Mouse (Mus musculus) midbrain, embryonic 11.5 days (tissue): ENCODE data around the gene Rhobtb1. TPM values are rescaled to one million over a fixed set of nuclear protein-coding genes. Genes with fewer than 3 reads are reported as not detected.

Source experiments
- ATAC-seq: fragments of 200-750 bp; cut with Nextera tagmentation; 2 replicates; pipeline ENCODE4 v1.8.0; 2017; ENCODE audit warnings: moderate TSS enrichment, moderate library complexity; ENCODE audit not compliant: low FRiP score
- DNase-seq: peaks from one replicate; pipeline ENCODE4 v3.0.0; 2015; ENCODE audit warnings: low spot score; ENCODE audit errors: missing footprints
- H3K27ac ChIP-seq: fragments of 300-500 bp; sonication (generic); 2 replicates; pipeline ENCODE4 v1.5.1; 2014; ENCODE audit warnings: low read depth, low read length
- H3K27me3 ChIP-seq: fragments of 300-500 bp; sonication (generic); 2 replicates; pipeline ENCODE4 v1.6.1; 2014; ENCODE audit warnings: mild to moderate bottlenecking, low read length, moderate library complexity, mixed read lengths; ENCODE audit not compliant: control insufficient read depth, insufficient read depth
- H3K36me3 ChIP-seq: fragments of 300-500 bp; sonication (generic); 2 replicates; pipeline ENCODE4 v1.6.1; 2014; ENCODE audit warnings: mild to moderate bottlenecking, low read length, moderate library complexity, mixed read lengths; ENCODE audit not compliant: control insufficient read depth, insufficient read depth
- H3K4me1 ChIP-seq: fragments of 300-500 bp; sonication (generic); 2 replicates; pipeline ENCODE4 v1.6.1; 2014; ENCODE audit warnings: low read length; ENCODE audit not compliant: control insufficient read depth, insufficient read depth
- H3K4me2 ChIP-seq: fragments of 300-500 bp; sonication (generic); 2 replicates; pipeline ENCODE4 v1.6.1; 2014; ENCODE audit warnings: mild to moderate bottlenecking, moderate library complexity
- H3K4me3 ChIP-seq: fragments of 300-500 bp; sonication (generic); 2 replicates; pipeline ENCODE4 v1.5.1; 2014; ENCODE audit warnings: low read depth, low read length
- H3K9ac ChIP-seq: fragments of 300-500 bp; sonication (generic); 2 replicates; pipeline ENCODE4 v1.6.1; 2014; ENCODE audit warnings: low read length
- H3K9me3 ChIP-seq: fragments of 300-500 bp; sonication (generic); 2 replicates; pipeline ENCODE4 v1.6.1; 2016; ENCODE audit warnings: low read length; ENCODE audit not compliant: control insufficient read depth
- WGBS: fragments of 180-500 bp; shearing (Covaris S2); extraction: QIAGEN DNeasy Blood & Tissue Kit; methylation state at CpG from one replicate; pipeline ENCODE4 v1.1.7; 2014; 5-methylcytosine and 5-hydroxymethylcytosine counted together
- polyA plus RNA-seq: library from polyadenylated mRNA; unstranded; fragments of >200 nt; fragmentation: Nextera tagmentation; extraction: Ambion mirVana; gene quantifications from 2 replicates; pipeline ENCODE4 v1.2.1, GENCODE M21; 2014

Rhobtb1 gene
- polyA plus RNA-seq, 1 experiment from 2014 or later = 14.2 TPM

DNA sequence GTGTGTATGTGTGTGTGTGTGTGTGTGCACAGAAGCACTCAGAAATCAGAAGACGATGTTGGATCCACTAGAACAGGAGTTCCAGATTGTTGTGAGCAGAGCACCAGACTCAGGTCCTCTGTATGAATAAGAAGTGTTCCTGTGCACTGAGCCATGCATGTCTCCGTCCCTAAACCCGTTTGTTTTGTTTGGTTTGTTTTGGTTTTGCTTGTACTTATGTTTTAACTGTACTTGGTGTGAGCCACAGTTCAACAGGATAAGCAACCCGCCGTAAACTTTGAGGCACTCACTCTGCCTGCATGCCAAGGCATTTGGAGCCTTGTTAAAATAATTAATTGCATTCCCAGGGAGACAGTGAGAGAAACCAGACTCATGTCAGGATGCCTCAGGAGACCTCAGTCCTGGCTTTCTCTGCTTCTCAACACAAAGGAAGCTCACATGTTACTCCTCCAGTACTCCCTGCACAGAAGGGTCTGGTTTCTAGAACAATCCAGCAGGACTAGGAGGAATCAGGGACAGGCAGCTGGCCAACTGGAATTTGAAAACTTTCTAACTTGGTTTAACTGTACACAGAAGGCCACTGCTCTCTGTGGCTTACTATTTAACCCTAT, 101.9 kb downstream of the Rhobtb1 start:
- 68% methylated on average over 5 of the region's 5 CpGs for WGBS
- H3K4me3 ChIP-seq = no peak overlapping the region
- no peak for DNase-seq
- ATAC-seq = no peak
- no peak overlapping the region for H3K4me2 ChIP-seq
- no peaks in the 10 kb centered on the region for H3K9me3 ChIP-seq
- no peak overlapping the region; the same call in 1 of the 2 replicates for H3K27ac ChIP-seq
- H3K36me3 ChIP-seq = no peaks in the 10 kb centered on the region
- no peaks in the 10 kb centered on the region for H3K27me3 ChIP-seq
- peaks cover 15% of the 10 kb centered on the region for H3K4me1 ChIP-seq
- no peak overlapping the region for H3K9ac ChIP-seq

DNA sequence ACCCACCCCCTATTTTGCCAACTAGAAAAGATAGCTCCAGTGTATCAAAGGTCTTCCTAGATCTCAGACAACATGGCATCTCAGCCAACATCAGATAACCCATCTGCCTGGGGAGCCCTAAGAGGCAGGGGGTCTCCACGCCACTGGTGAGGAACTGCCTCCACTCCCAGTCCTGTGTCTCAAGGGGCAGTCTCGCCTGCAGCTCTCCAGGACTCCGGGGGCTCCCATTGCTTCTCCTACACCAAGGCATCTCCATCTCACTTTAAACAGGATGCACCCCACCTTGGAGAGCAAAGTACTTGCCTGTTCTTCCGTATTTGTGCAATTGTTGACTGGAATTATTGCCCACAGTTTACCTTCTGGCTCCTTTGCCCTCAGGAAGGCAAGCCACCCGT, 102.4 kb downstream of the Rhobtb1 start:
- H3K4me1 ChIP-seq = peaks cover 15% of the 10 kb centered on the region
- H3K27me3 ChIP-seq = no peaks in the 10 kb centered on the region
- ATAC-seq (no peak), DNase-seq (no peak)
- no peak overlapping the region for H3K9ac ChIP-seq
- H3K9me3 ChIP-seq = no peaks in the 10 kb centered on the region
- peak overlapping the region; percentile 35; the same call in 1 of the 2 replicates for H3K27ac ChIP-seq
- WGBS = 66% methylated on average over 5 of the region's 5 CpGs
- no peaks in the 10 kb centered on the region for H3K36me3 ChIP-seq
- no peak overlapping the region for H3K4me3 ChIP-seq
- H3K4me2 ChIP-seq = no peak overlapping the region

DNA sequence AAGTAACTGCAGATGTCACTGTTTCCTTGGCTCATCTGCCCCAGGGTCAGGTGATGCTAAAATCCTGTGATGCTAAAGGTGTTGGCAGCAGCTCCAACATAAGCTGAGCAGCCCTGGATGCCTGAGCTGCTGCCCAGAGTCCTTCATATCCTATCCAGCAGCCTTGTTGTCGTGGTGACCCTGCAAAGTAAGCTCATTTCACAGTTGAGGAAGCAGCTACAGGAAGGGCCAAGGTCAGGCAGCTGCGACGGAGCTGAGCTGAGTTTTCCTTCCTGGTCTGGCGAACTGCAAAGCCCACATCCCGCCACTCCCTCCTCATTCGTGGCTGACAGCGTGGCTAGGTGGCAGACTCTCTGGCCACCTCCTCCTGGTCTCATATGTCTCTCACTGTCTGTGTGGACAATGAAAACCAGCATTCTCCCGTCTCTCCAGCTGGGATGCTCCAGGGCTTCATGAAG, 103.2 kb downstream of the Rhobtb1 start:
- peak; percentile 83 for ATAC-seq
- Histone ChIP-seq H3K27me3 (no peaks in the 10 kb centered on the region), H3K36me3 (no peaks in the 10 kb centered on the region), H3K4me2 (no peak overlapping the region), H3K27ac (peak overlapping the region; percentile 35; the same call in 1 of the 2 replicates), H3K4me3 (no peak overlapping the region), H3K4me1 (peaks cover 15% of the 10 kb centered on the region), H3K9ac (no peak overlapping the region), H3K9me3 (no peaks in the 10 kb centered on the region)
- WGBS = 8% methylated on average over 8 of the region's 8 CpGs
- DNase-seq = peak; percentile 92

DNA sequence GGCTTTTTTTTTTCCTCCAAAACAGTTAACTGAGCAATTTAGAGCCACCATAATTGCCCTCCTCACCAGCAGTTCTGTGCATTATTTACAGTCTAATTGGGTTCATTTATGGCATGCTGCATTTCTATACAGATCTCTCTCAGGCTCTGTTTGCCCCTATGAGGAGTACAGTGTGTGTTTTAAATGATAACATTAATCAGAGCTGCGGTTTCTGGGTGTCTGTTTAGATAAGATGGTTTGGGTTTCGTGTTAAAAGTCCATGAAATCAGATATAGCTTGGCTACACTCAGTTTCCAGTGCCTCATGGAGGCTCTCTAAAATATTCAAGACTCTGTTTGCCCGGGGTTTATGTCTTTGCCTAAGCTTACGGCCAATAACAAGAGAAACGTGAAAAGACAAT, 104.4 kb downstream of the Rhobtb1 start:
- H3K27ac ChIP-seq = no peak overlapping the region
- H3K9ac ChIP-seq = no peak overlapping the region
- H3K36me3 ChIP-seq = no peaks in the 10 kb centered on the region
- no peaks in the 10 kb centered on the region for H3K27me3 ChIP-seq
- H3K4me1 ChIP-seq = peaks cover 15% of the 10 kb centered on the region
- DNase-seq (no peak), ATAC-seq (no peak)
- no peak overlapping the region for H3K4me3 ChIP-seq
- H3K4me2 ChIP-seq = no peak overlapping the region
- H3K9me3 ChIP-seq = no peaks in the 10 kb centered on the region
- WGBS = 64% methylated on average over 5 of the region's 5 CpGs

DNA sequence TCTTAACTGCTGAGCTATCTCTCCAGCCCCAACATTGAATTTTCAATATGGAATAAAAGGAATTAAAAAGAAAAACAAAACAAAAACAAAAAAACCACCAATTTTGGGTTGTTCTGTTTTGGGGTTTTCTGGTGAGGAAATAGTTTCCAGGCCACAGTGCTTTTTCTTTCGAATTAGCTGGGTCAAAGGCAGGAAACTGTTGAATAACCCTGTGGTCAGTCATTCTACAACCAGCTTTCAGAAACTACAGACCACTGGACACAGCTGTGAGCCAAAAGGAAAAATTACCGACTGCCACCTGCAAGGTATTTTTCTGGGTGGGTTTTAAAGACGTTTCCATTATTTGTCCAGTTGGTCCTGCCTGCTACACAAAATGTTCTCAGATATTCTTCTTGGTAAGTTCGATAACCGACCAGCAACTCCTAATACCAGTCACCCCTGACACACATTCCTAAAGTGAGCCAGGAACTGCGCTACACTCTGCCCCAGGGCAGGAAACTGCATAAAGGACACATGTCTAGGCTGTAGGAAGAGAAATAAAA, 106.4 kb downstream of the Rhobtb1 start:
- Histone ChIP-seq H3K4me3 (no peak overlapping the region), H3K27ac (no peak overlapping the region), H3K9me3 (no peaks in the 10 kb centered on the region), H3K27me3 (no peaks in the 10 kb centered on the region), H3K4me1 (peaks cover 15% of the 10 kb centered on the region), H3K4me2 (no peak overlapping the region), H3K9ac (no peak overlapping the region), H3K36me3 (no peaks in the 10 kb centered on the region)
- 87% methylated on average over 6 of the region's 6 CpGs for WGBS
- no peak for ATAC-seq
- DNase-seq = no peak

DNA sequence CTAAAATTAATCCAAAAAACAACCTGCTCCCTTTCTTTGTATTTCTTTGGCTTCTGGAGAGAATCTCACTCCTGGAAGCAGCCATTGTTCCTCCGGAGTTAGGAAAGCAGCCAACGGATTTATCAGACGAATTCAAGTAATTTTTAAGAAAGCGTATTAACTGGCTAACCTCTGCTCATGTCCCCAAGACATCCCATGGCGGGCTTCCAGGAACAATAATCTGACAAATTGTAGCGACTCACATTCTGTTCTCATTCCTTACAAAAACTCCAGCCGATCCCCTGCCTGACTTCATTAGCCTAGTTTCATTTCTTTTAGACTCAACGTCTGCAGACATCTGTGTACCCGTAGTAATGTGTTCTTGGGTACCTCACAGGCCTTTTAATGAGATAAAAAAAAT, 107.4 kb downstream of the Rhobtb1 start:
- H3K27ac ChIP-seq = no peak overlapping the region
- no peak overlapping the region for H3K4me3 ChIP-seq
- peaks cover 10% of the 10 kb centered on the region for H3K4me1 ChIP-seq
- H3K9me3 ChIP-seq = no peaks in the 10 kb centered on the region
- 69% methylated on average over 9 of the region's 9 CpGs for WGBS
- H3K27me3 ChIP-seq = no peaks in the 10 kb centered on the region
- no peaks in the 10 kb centered on the region for H3K36me3 ChIP-seq
- no peak for ATAC-seq
- DNase-seq = no peak
- no peak overlapping the region for H3K9ac ChIP-seq
- H3K4me2 ChIP-seq = no peak overlapping the region

DNA sequence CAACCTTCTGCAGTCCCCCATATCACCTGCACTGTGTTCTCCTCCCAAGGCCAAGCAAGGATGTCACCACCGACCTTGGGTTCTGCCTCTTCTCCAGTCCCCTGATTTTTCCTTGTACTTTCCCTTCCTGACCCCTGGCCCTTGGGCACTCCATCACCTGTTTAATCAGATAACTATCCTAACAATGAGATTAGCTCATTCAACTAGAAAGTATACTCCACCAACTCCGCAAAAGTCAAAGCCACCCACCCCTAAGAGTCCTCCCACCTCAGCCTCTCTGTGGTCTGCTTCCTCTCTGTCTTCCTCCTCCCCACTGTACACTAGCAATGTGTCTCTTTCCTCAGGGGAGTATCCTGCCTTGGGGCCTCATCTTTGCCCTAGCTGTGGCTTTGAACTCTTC, 107.9 kb downstream of the Rhobtb1 start:
- Histone ChIP-seq H3K27me3 (no peaks in the 10 kb centered on the region), H3K4me1 (peaks cover 5% of the 10 kb centered on the region; the same call in 1 of the 2 replicates), H3K4me2 (no peak overlapping the region), H3K4me3 (no peak overlapping the region), H3K36me3 (no peaks in the 10 kb centered on the region), H3K9ac (no peak overlapping the region), H3K27ac (no peak overlapping the region), H3K9me3 (no peaks in the 10 kb centered on the region)
- ATAC-seq (no peak), DNase-seq (no peak)
- 67% methylated on average over 2 of the region's 2 CpGs for WGBS

DNA sequence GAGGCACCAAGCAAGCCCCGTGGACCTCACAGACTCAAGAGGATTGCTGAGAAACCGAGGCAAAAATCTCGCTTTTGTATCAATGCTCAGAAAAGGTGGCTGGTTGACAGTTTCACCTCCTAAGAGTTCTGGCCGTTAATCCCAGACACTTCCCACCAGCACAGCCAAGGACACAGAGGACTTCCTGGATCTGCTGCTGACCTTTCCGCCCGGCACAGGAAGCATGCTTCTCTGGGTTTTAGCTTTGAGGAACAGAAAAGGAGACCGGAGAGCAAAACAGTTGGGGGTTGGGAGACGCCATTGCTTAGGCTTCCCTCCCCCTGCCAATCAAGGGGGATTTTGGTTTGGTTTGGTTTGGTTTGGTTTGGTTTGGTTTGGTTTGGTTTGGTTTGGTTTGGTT, 108.7 kb downstream of the Rhobtb1 start:
- H3K36me3 ChIP-seq = no peaks in the 10 kb centered on the region
- H3K9ac ChIP-seq = no peak overlapping the region
- no peaks in the 10 kb centered on the region; the same call in 1 of the 2 replicates for H3K4me1 ChIP-seq
- H3K4me2 ChIP-seq = no peak overlapping the region
- no peak for DNase-seq
- no peak overlapping the region for H3K27ac ChIP-seq
- WGBS = 89% methylated on average over 8 of the region's 8 CpGs
- no peak for ATAC-seq
- H3K27me3 ChIP-seq = no peaks in the 10 kb centered on the region
- H3K9me3 ChIP-seq = no peaks in the 10 kb centered on the region
- no peak overlapping the region for H3K4me3 ChIP-seq

DNA sequence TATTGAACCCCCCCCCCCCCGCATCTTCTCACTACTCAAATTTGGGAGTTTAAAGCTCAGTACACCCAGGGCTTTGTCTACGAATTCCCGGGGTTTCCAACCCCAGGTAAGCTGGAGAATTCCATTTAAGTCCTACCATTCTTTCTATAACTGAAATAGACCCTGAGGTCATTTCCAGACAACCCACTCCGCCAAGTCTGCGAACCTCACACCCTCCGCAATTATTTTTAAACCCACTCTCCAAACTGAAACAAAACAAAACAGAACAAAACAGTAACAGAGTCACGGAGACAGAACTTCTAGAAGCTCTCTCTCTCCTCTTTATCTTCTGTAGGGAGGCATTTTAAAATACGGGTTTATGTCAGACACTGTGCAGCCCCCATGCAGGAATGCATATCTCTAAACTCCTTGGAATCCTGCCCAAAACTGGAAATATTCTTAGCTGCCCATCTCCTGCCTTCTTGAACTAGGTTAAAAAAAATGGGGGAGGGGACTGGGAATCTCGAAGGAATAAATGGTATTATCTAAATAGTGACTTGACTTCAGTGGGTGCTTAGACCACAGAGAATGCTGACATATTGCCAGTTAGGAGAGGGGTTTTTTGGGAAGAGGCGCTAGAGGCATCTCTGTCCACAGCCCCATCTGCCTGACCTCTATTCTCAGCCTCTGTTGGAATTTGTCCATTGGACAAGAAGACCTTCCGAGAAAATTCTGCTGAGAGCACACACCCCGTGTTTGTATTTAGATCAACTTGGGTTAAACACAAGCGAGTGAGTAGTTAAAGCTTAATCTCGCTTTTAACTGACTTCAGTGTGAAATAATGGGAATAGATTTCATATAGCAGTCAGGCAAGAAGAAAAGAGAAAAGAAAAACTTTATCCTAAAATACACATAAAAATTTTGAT, 111.9 kb downstream of the Rhobtb1 start:
- Histone ChIP-seq H3K27ac (no peak overlapping the region), H3K27me3 (no peaks in the 10 kb centered on the region), H3K9ac (no peak overlapping the region), H3K4me3 (no peak overlapping the region), H3K9me3 (no peaks in the 10 kb centered on the region), H3K4me2 (no peak overlapping the region), H3K36me3 (no peaks in the 10 kb centered on the region), H3K4me1 (peaks cover 4% of the 10 kb centered on the region)
- WGBS = 85% methylated on average over 14 of the region's 14 CpGs
- no peak for DNase-seq
- no peak for ATAC-seq
